Comparison of ENCODE assay signal across 27 mouse cellular contexts in the genomic region with DNA sequence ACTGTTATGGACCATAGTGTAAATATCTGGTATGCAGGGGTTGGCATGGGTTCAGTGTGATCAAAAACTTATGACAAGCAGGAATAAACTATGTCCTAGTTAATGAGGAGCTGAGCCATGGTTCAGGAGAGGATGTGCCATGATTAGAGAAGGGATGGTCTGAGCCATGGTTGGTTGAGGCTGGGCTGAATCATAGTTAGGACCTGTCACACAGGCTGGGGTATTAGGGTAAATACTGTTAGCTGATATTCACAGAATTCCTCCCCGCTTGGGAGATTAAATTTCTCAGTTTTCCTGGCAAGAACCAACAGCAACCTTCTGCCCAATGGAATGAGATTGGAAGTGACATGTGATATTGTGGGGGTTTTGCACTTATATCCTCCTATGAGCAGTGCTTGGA.
DNase-seq lines count a peak whose midpoint lies in the region; ATAC-seq and TF ChIP-seq lines count a peak whose summit lies in the region.
"Had no signal": no experiment of that assay in that cellular context is flagged by ENCODE, and none has a peak within 500 bp of the region (broad histone marks: within the 10 kb centered on the region; RNA-seq: fewer than 3 reads in every experiment).

No protein-coding gene starts in this region.

- H3K4me2 ChIP-seq in embryonic facial prominence, embryonic 14.5 days (ENCODE audit: low read depth, low read length) = no peak overlapping the region
- no peak overlapping the region for H3K4me2 ChIP-seq in kidney, embryonic 15.5 days
- H3K4me2 ChIP-seq in lung, embryonic 14.5 days = no peak overlapping the region
- H3K4me2 ChIP-seq in lung, postnatal 0 days (replicated peaks; ENCODE audit: low read depth, low read length) = no peak overlapping the region
- H3K4me2 ChIP-seq: embryonic facial prominence, embryonic 15.5 days; heart, embryonic 13.5 days; hindbrain, embryonic 14.5 days had no signal

- ATAC-seq in embryonic facial prominence, embryonic 14.5 days (ENCODE audit: low read depth) = peak; percentile 56; the same call in 1 of the 2 replicates
- peak; percentile 70; the same call in 1 of the 2 replicates for ATAC-seq in kidney, embryonic 15.5 days (replicated peaks; ENCODE audit: low FRiP score)
- peak; percentile 90 for ATAC-seq in lung, embryonic 14.5 days (ENCODE audit: insufficient read depth)
- peak; percentile 42; the same call in 1 of the 2 replicates for ATAC-seq in lung, postnatal 0 days
- ATAC-seq: activated CD4-positive, CD25-positive, alpha-beta regulatory T cell, adult 4 months; forebrain, embryonic 14.5 days; forebrain, postnatal 0 days had no signal

- no peak for TF ChIP-seq CTCF in lung, embryonic 14.5 days (IDR thresholded peaks at IDR 0.05; ENCODE audit: low read depth)
- TF ChIP-seq CTCF in lung, adult 2 months (IDR thresholded peaks at IDR 0.05; ENCODE audit: insufficient read depth, low read length) = no peak
- no peak for TF ChIP-seq CTCF in lung, postnatal 0 days (IDR thresholded peaks at IDR 0.05)

- no peak for TF ChIP-seq EP300 in lung, postnatal 0 days (IDR thresholded peaks at IDR 0.05)

- H3K36me3 ChIP-seq in embryonic facial prominence, embryonic 14.5 days (ENCODE audit: control insufficient read depth, insufficient read depth, low read length) = 0 out of 2 replicates have a peak, but pooled peaks cover 7% of the 10 kb centered on the region
- H3K36me3 ChIP-seq in embryonic facial prominence, embryonic 10.5 days (replicated peaks) = no peaks in the 10 kb centered on the region
- no peaks in the 10 kb centered on the region for H3K36me3 ChIP-seq in kidney, embryonic 15.5 days
- H3K36me3 ChIP-seq in lung, embryonic 14.5 days (ENCODE audit: insufficient read depth) = no peaks in the 10 kb centered on the region
- H3K36me3 ChIP-seq in lung, postnatal 0 days (ENCODE audit: insufficient read depth, low read length) = no peaks in the 10 kb centered on the region
- H3K36me3 ChIP-seq: heart, embryonic 10.5 days; heart, embryonic 13.5 days had no signal

- no peaks in the 10 kb centered on the region for H3K27me3 ChIP-seq in embryonic facial prominence, embryonic 14.5 days (replicated peaks; ENCODE audit: control insufficient read depth, insufficient read depth, low read length)
- no peaks in the 10 kb centered on the region for H3K27me3 ChIP-seq in embryonic facial prominence, embryonic 10.5 days (replicated peaks; ENCODE audit: low read depth, poor library complexity, severe bottlenecking)
- no peaks in the 10 kb centered on the region for H3K27me3 ChIP-seq in kidney, embryonic 15.5 days
- no peaks in the 10 kb centered on the region for H3K27me3 ChIP-seq in lung, embryonic 14.5 days (ENCODE audit: insufficient read depth, low read length)
- no peaks in the 10 kb centered on the region for H3K27me3 ChIP-seq in lung, postnatal 0 days (replicated peaks; ENCODE audit: insufficient read depth, low read length)
- H3K27me3 ChIP-seq: embryonic facial prominence, embryonic 15.5 days; heart, embryonic 13.5 days had no signal

- H3K4me3 ChIP-seq in embryonic facial prominence, embryonic 14.5 days (ENCODE audit: low read depth, low read length) = no peak overlapping the region
- no peak overlapping the region for H3K4me3 ChIP-seq in embryonic facial prominence, embryonic 10.5 days
- H3K4me3 ChIP-seq in kidney, embryonic 15.5 days (replicated peaks) = no peak overlapping the region
- no peak overlapping the region for H3K4me3 ChIP-seq in lung, embryonic 14.5 days (ENCODE audit: low read depth, low read length)
- no peak overlapping the region for H3K4me3 ChIP-seq in lung, adult 2 months (replicated peaks; ENCODE audit: extremely low read depth, low read depth, low read length)
- no peak overlapping the region for H3K4me3 ChIP-seq in lung, postnatal 0 days (ENCODE audit: low read depth, low read length)
- H3K4me3 ChIP-seq: embryonic facial prominence, embryonic 15.5 days; gastrocnemius, adult 2 months; heart, adult 2 months; heart, embryonic 10.5 days; heart, embryonic 13.5 days had no signal

- H3K9ac ChIP-seq in embryonic facial prominence, embryonic 14.5 days (ENCODE audit: low read depth, low read length) = no peak overlapping the region
- H3K9ac ChIP-seq in kidney, embryonic 15.5 days = no peak overlapping the region
- no peak overlapping the region for H3K9ac ChIP-seq in lung, embryonic 14.5 days
- no peak overlapping the region for H3K9ac ChIP-seq in lung, postnatal 0 days (replicated peaks; ENCODE audit: low read depth)
- H3K9ac ChIP-seq: embryonic facial prominence, embryonic 15.5 days; forebrain, postnatal 0 days; heart, embryonic 13.5 days; hindbrain, embryonic 14.5 days had no signal

- DNase-seq in embryonic facial prominence, embryonic 14.5 days (ENCODE audit: low spot score) = peak; percentile 34
- DNase-seq in embryonic facial prominence, embryonic 10.5 days (ENCODE audit: low spot score) = no peak
- no peak for DNase-seq in kidney, adult 11 months
- DNase-seq in lung, embryonic 14.5 days = peak; percentile 62
- no peak for DNase-seq in lung, adult 2 months
- DNase-seq in lung, postnatal 0 days (ENCODE audit: low spot score) = no peak
- DNase-seq in lung, postnatal 25 days (ENCODE audit: low spot score) = no peak
- DNase-seq: adrenal gland, adult 8-10 months; adrenal gland, postnatal 25 days; cerebellum, adult 11-12 months; cerebellum, adult 8-10 months; cerebellum, postnatal 10 days; cerebellum, postnatal 36 days; embryo, embryonic 11 days; forebrain, postnatal 0 days; gastrocnemius, adult 2 months; gastrocnemius, postnatal 14 days; heart, adult 2 months; heart, postnatal 14 days; heart, postnatal 4 days had no signal

- no peaks in the 10 kb centered on the region for H3K9me3 ChIP-seq in embryonic facial prominence, embryonic 14.5 days (ENCODE audit: control insufficient read depth, low read length)
- H3K9me3 ChIP-seq in embryonic facial prominence, embryonic 10.5 days = no peaks in the 10 kb centered on the region
- H3K9me3 ChIP-seq in kidney, embryonic 15.5 days (replicated peaks) = no peaks in the 10 kb centered on the region
- no peaks in the 10 kb centered on the region for H3K9me3 ChIP-seq in lung, embryonic 14.5 days (ENCODE audit: low read depth, low read length)
- H3K9me3 ChIP-seq in lung, postnatal 0 days (ENCODE audit: low read length) = no peaks in the 10 kb centered on the region
- H3K9me3 ChIP-seq: embryonic facial prominence, embryonic 15.5 days; heart, embryonic 10.5 days; heart, embryonic 13.5 days had no signal

- no peak overlapping the region for H3K27ac ChIP-seq in embryonic facial prominence, embryonic 14.5 days (replicated peaks; ENCODE audit: low read depth, low read length)
- no peak overlapping the region for H3K27ac ChIP-seq in embryonic facial prominence, embryonic 10.5 days (replicated peaks)
- no peak overlapping the region for H3K27ac ChIP-seq in kidney, embryonic 15.5 days
- H3K27ac ChIP-seq in lung, embryonic 14.5 days (ENCODE audit: low read depth) = no peak overlapping the region
- no peak overlapping the region for H3K27ac ChIP-seq in lung, postnatal 0 days (ENCODE audit: low read length)
- H3K27ac ChIP-seq: embryonic facial prominence, embryonic 15.5 days; gastrocnemius, adult 2 months; heart, adult 2 months; heart, embryonic 10.5 days; heart, embryonic 13.5 days; hindbrain, embryonic 14.5 days had no signal

- 63% methylated on average over 1 of the region's 1 CpGs for WGBS in embryonic facial prominence, embryonic 14.5 days
- 81% methylated on average over 1 of the region's 1 CpGs for WGBS in embryonic facial prominence, embryonic 10.5 days
- whole genome bisulfite sequencing in kidney, embryonic 15.5 days = 57% methylated on average over 1 of the region's 1 CpGs
- WGBS in lung, embryonic 14.5 days = 47% methylated on average over 1 of the region's 1 CpGs
- WGBS in lung, adult 2 months = 82% methylated on average over 1 of the region's 1 CpGs
- 59% methylated on average over 1 of the region's 1 CpGs for WGBS in lung, postnatal 0 days

- peaks cover 6% of the 10 kb centered on the region; the same call in 1 of the 2 replicates for H3K4me1 ChIP-seq in embryonic facial prominence, embryonic 14.5 days (ENCODE audit: control insufficient read depth, insufficient read depth, low read length)
- H3K4me1 ChIP-seq in embryonic facial prominence, embryonic 10.5 days = peaks cover 3% of the 10 kb centered on the region; the same call in 1 of the 2 replicates
- peaks cover 6% of the 10 kb centered on the region for H3K4me1 ChIP-seq in kidney, embryonic 15.5 days
- H3K4me1 ChIP-seq in lung, embryonic 14.5 days (ENCODE audit: insufficient read depth) = peaks cover 7% of the 10 kb centered on the region
- peaks cover 4% of the 10 kb centered on the region; the same call in 1 of the 2 replicates for H3K4me1 ChIP-seq in lung, adult 2 months (ENCODE audit: control insufficient read depth, insufficient read depth, low read length)
- H3K4me1 ChIP-seq in lung, postnatal 0 days (ENCODE audit: insufficient read depth, low read depth, low read length) = no peaks in the 10 kb centered on the region

- no peak for TF ChIP-seq POLR2A in lung, adult 2 months (IDR thresholded peaks at IDR 0.05; ENCODE audit: borderline replicate concordance, extremely low read depth, low read depth, low read length)

Comparison
In these comparisons a context has a peak if more than half of its experiments do, and no peak if none do; other contexts are left out.
1. DNase-seq: peak in embryonic facial prominence, embryonic 14.5 days (single experiment) and lung, embryonic 14.5 days (single experiment); none in embryonic facial prominence, embryonic 10.5 days (single experiment), kidney, adult 11 months (single experiment), lung, adult 2 months (single experiment), lung, postnatal 0 days (single experiment) and lung, postnatal 25 days (single experiment).
2. Peak in every context shown above with its lines, with median percentiles within 50 percentile points of each other: ATAC-seq.